Mouse (Mus musculus) heart, adult 10 weeks (tissue): Measurements from ENCODE around the gene Ephb3. TPM values are rescaled to one million over a fixed set of nuclear protein-coding genes. Genes with fewer than 3 reads are reported as not detected.

Experiments used
- polyA plus RNA-seq: library from polyadenylated mRNA; stranded (reverse); fragments of 350-450 nt; fragmentation: Illumina TruSeq; extraction: RNeasy Lipid Tissue Mini Kit (QIAGEN cat#74804); gene quantifications from one replicate; pipeline ENCODE4 v1.2.3, GENCODE M21; 2014; ENCODE audit warnings: low read depth, low replicate concordance

The Ephb3 gene
- polyA plus RNA-seq, result 7.6 TPM

DNA sequence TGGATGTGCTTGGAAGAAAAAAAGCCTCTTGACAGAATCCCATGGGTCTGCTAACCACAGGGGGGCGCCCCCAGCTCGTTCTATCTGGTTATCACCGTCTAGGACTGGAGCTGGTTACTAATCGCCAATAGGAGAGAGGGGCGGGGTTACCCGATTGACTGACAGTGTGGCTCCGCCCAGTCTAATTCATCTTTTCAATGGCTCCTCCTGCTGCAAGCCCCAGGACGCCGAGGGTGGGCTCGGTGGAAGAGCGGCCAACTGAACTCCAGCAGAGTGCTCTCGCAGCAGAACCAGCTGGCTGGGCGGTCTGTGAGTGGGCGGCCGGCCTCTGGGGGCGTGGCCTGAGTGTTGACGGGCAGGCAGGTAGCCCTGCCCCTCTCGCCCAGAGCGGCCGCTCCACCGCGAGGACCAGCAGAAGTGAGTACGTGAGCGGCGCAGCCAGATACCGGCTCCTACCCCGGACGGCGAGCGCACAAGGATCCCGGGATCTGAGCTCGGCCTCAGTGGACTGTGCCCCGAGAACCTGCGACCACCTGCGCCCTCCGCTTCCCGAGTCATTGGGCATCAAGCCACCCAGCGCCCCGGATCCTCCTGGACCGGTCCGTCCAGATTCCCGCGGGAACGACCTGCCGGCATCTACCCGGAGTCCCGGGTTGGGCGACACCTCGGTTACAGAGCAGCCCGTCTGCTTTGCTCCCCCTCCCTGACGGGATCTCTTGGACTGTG lies at the start of gene Ephb3:
Ephb3 (plus strand) TSS at position 389 of the 726 bp plus-strand sequence.

Other genes with a start within 250 kb of the Ephb3 start
- not detected for gene Teddm3, start 50.8 kb upstream of the Ephb3 start, polyA plus RNA-seq
- gene Vps8, start 218.4 kb downstream of the Ephb3 start, polyA plus RNA-seq, result 23.1 TPM